Mouse (Mus musculus) adrenal gland (tissue): ENCODE data around the gene Lmo2.

Experiments used
- intact Hi-C: fragments of 180-260 bp; cut with DNase I; formaldehyde crosslinking; loops from one replicate; pipeline ENCODE4 v1.15.1; 2025
- long read RNA-seq, 2 experiments: library from polyadenylated mRNA; unstranded; transcript quantifications; one replicate each; pipeline ENCODE4 v2.0.0; 2020; ENCODE audit warnings: borderline replicate concordance in 1 of 2; ENCODE audit not compliant: insufficient replicate concordance in 1 of 2

Gene Lmo2
- long read RNA-seq, experiment 1, transcript Lmo2-203 (4 exons, 1,654 nt), result major isoform, 5 of 17 reads
- long read RNA-seq, experiment 1, transcript Lmo2-204 (4 exons, 848 nt), result major isoform, 5 of 17 reads
- long read RNA-seq, experiment 1, partial matches to known transcripts, result 0 of 17 reads
- long read RNA-seq, experiment 1, other reads (novel, unspliced or antisense), result 3 of 17 reads
- long read RNA-seq, experiment 2, transcript Lmo2-203 (4 exons, 1,654 nt), result major isoform, 16 of 29 reads
- long read RNA-seq, experiment 2, transcript Lmo2-202 (3 exons, 1,706 nt), result minor isoform, 7 of 29 reads
- long read RNA-seq, experiment 2, partial matches to known transcripts, result 0 of 29 reads
- long read RNA-seq, experiment 2, other reads (novel, unspliced or antisense), result 4 of 29 reads

GRCm38 (mm10) chr2:103957649-103958546, at the start of gene Lmo2:
Lmo2 (plus strand) TSS chr2:103957986.
- intact Hi-C loops, result no loop called here

GRCm38 (mm10) chr2:103910601-103911000, 47.2 kb upstream of the Lmo2 start:
- intact Hi-C loops, result no loop called here

GRCm38 (mm10) chr2:103912481-103913251, 45.1 kb upstream of the Lmo2 start:
- intact Hi-C loops, result no loop called here

GRCm38 (mm10) chr2:103913252-103913650, 44.5 kb upstream of the Lmo2 start:
- intact Hi-C loops, result no loop called here

GRCm38 (mm10) chr2:103916069-103916468, 41.7 kb upstream of the Lmo2 start:
- intact Hi-C loops, result no loop called here

- intact Hi-C loops, result no loop called here
Measured at GRCm38 (mm10) chr2:103917375-103917774, 40.4 kb upstream of the Lmo2 start.

GRCm38 (mm10) chr2:103918375-103918774, 39.4 kb upstream of the Lmo2 start:
- intact Hi-C loops, result no loop called here

GRCm38 (mm10) chr2:103919488-103919887, 38.3 kb upstream of the Lmo2 start:
- intact Hi-C loops, result no loop called here

- intact Hi-C loops, result no loop called here
Measured at GRCm38 (mm10) chr2:103926586-103927113, 31.1 kb upstream of the Lmo2 start.

GRCm38 (mm10) chr2:103927610-103928145, 30.1 kb upstream of the Lmo2 start:
- intact Hi-C loops, result no loop called here

GRCm38 (mm10) chr2:103930306-103931019, 27.3 kb upstream of the Lmo2 start:
- intact Hi-C loops, result no loop called here

- intact Hi-C loops, result no loop called here
Measured at GRCm38 (mm10) chr2:103931511-103931911, 26.3 kb upstream of the Lmo2 start.

GRCm38 (mm10) chr2:103932025-103932424, 25.8 kb upstream of the Lmo2 start:
- intact Hi-C loops, result no loop called here

- intact Hi-C loops, result no loop called here
Measured at GRCm38 (mm10) chr2:103932480-103932879, 25.3 kb upstream of the Lmo2 start.

- intact Hi-C loops, result no loop called here
Measured at GRCm38 (mm10) chr2:103934270-103934669, 23.5 kb upstream of the Lmo2 start.

- intact Hi-C loops, result loop anchor here (5.0 kb wide), 1 partner anchor 47 kb away; no protein-coding TSS in a partner anchor
Measured at GRCm38 (mm10) chr2:103934670-103935069, 23.1 kb upstream of the Lmo2 start.

GRCm38 (mm10) chr2:103935691-103936435, 21.9 kb upstream of the Lmo2 start:
- intact Hi-C loops, result loop anchor here (5.0 kb wide), 1 partner anchor 49 kb away; no protein-coding TSS in a partner anchor

GRCm38 (mm10) chr2:103936666-103937065, 21.1 kb upstream of the Lmo2 start:
- intact Hi-C loops, result loop anchor here (5.0 kb wide), 1 partner anchor 49 kb away; no protein-coding TSS in a partner anchor

GRCm38 (mm10) chr2:103937670-103938069, 20.1 kb upstream of the Lmo2 start:
- intact Hi-C loops, result loop anchor here (5.0 kb wide), 1 partner anchor 50 kb away; no protein-coding TSS in a partner anchor
